Mouse (Mus musculus) spleen, adult 2 months (tissue): ENCODE data around the gene Tia1. TPM values are rescaled to one million over a fixed set of nuclear protein-coding genes. Genes with fewer than 3 reads are reported as not detected.

ENCODE experiments used
- DNase-seq, 2 experiments: peaks; one replicate each; pipeline versions ENCODE4 v3.0.0 to v3.0.0-alpha.2; 2012 to 2021; ENCODE audit warnings: low spot score in 2 of 2, low read depth in 1 of 2
- H3K27ac ChIP-seq: fragments of 200-500 bp; 2 replicates; pipeline ENCODE4 v1.5.1; 2012; ENCODE audit warnings: low read length, inconsistent platforms; ENCODE audit not compliant: insufficient read depth
- H3K27me3 ChIP-seq: fragments of 200-500 bp; 2 replicates; pipeline ENCODE4 v1.6.1; 2012; ENCODE audit warnings: mild to moderate bottlenecking, moderate library complexity, low read length, inconsistent platforms; ENCODE audit not compliant: control insufficient read depth, insufficient read depth
- H3K36me3 ChIP-seq: fragments of 200-500 bp; 2 replicates; pipeline ENCODE4 v1.6.1; 2012; ENCODE audit warnings: mild to moderate bottlenecking, low read length, inconsistent platforms; ENCODE audit not compliant: control insufficient read depth, insufficient read depth
- H3K4me1 ChIP-seq: fragments of 200-500 bp; 2 replicates; pipeline ENCODE4 v1.6.1; 2011; ENCODE audit warnings: inconsistent platforms; ENCODE audit not compliant: control insufficient read depth, insufficient read depth, insufficient read length
- H3K4me3 ChIP-seq: fragments of 200-500 bp; 2 replicates; pipeline ENCODE4 v1.5.1; 2011; ENCODE audit warnings: mild to moderate bottlenecking, inconsistent platforms; ENCODE audit not compliant: insufficient read depth, insufficient read length; ENCODE audit errors: extremely low read depth
- CTCF ChIP-seq: fragments of 200-500 bp; IDR thresholded peaks from 2 replicates; pipeline ENCODE4 v1.5.1; 2011; ENCODE audit warnings: mild to moderate bottlenecking, inconsistent platforms; ENCODE audit not compliant: insufficient read depth, insufficient read length, insufficient replicate concordance; ENCODE audit errors: extremely low read depth
- POLR2A ChIP-seq: fragments of 200-500 bp; IDR thresholded peaks from 2 replicates; pipeline ENCODE4 v1.6.1; 2011; ENCODE audit warnings: low read depth, low read length, inconsistent platforms
- whole genome bisulfite sequencing: fragments of 180-500 bp; shearing (Covaris S2); methylation state at CpG from one replicate; pipeline ENCODE4 v1.1.7; 2018; 5-methylcytosine and 5-hydroxymethylcytosine counted together
- polyA plus RNA-seq: library from polyadenylated mRNA; depleted of rRNA; stranded (reverse); fragments of >200 nt; gene quantifications from 2 replicates; pipeline ENCODE4 v1.2.3, GENCODE M21; 2012

The Tia1 gene
- polyA plus RNA-seq, 1 experiment: 15.4 TPM

GRCm38 (mm10) chr6:86426358-86426757 lies 22.3 kb downstream of the Tia1 start, which contains the start of gene Gm44790:
Gene Gm44790 (plus strand): TSS chr6:86426658.
- no peaks in the 10 kb centered on the region for H3K4me1 ChIP-seq
- no peak within 1 kb of the TSS for H3K4me3 ChIP-seq
- H3K27me3 ChIP-seq: no peaks in the 10 kb centered on the region
- no peak for TF ChIP-seq CTCF
- no peak for TF ChIP-seq POLR2A
- H3K36me3 ChIP-seq: peaks cover 31% of the 10 kb centered on the region
- no peak within 1 kb of the TSS for H3K27ac ChIP-seq
- no peak for DNase-seq
- WGBS: 88% methylated on average over 1 of the region's 1 CpGs

GRCm38 (mm10) chr6:86431531-86431930 lies 27.5 kb downstream of the Tia1 start:
- Histone ChIP-seq H3K27me3 (no peaks in the 10 kb centered on the region), H3K36me3 (peaks cover 19% of the 10 kb centered on the region), H3K4me1 (no peaks in the 10 kb centered on the region), H3K4me3 (no peak overlapping the region), H3K27ac (no peak overlapping the region)
- no peak for DNase-seq
- WGBS: 89% methylated on average over 3 of the region's 3 CpGs
- TF ChIP-seq POLR2A (no peak), CTCF (no peak)

GRCm38 (mm10) chr6:86433696-86434095 lies 29.7 kb downstream of the Tia1 start:
- Histone ChIP-seq H3K36me3 (peaks cover 10% of the 10 kb centered on the region), H3K27me3 (no peaks in the 10 kb centered on the region), H3K27ac (no peak overlapping the region), H3K4me1 (no peaks in the 10 kb centered on the region), H3K4me3 (no peak overlapping the region)
- DNase-seq: no peak
- TF ChIP-seq CTCF: no peak
- WGBS: 92% methylated on average over 1 of the region's 1 CpGs

- H3K4me3 ChIP-seq: peak overlapping the region; percentile 99
- H3K27me3 ChIP-seq: no peaks in the 10 kb centered on the region
- WGBS: 2% methylated on average over 14 of the region's 14 CpGs
- no peak for TF ChIP-seq POLR2A
- TF ChIP-seq CTCF: peak; percentile 34; the same call in 1 of the 2 replicates
- peaks cover 2% of the 10 kb centered on the region for H3K36me3 ChIP-seq
- H3K27ac ChIP-seq: peak overlapping the region; percentile 100
- DNase-seq: peak; percentile 48 to 62
- H3K4me1 ChIP-seq: no peaks in the 10 kb centered on the region
These were observed 33.7 kb downstream of the Tia1 start for GRCm38 (mm10) chr6:86437711-86438110.

GRCm38 (mm10) chr6:86438272-86439118 lies 34.5 kb downstream of the Tia1 start, which contains the start of gene C87436:
Gene C87436 (plus strand): TSS chr6:86438374.
- no peaks in the 10 kb centered on the region for H3K4me1 ChIP-seq
- H3K27ac ChIP-seq: peak within 1 kb of the TSS; percentile 100
- peak within 1 kb of the TSS; percentile 99 for H3K4me3 ChIP-seq
- peaks cover 2% of the 10 kb centered on the region; the same call in 1 of the 2 replicates for H3K36me3 ChIP-seq
- peak; percentile 43; the same call in 1 of the 2 replicates for TF ChIP-seq CTCF
- no peak; the same call in 1 of the 2 replicates for TF ChIP-seq POLR2A
- peak; percentile 91 to 96 for DNase-seq
- under 1% methylated on average over 59 of the region's 59 CpGs for WGBS
- no peaks in the 10 kb centered on the region for H3K27me3 ChIP-seq

- Histone ChIP-seq H3K4me1 (no peaks in the 10 kb centered on the region), H3K4me3 (peak overlapping the region; percentile 99), H3K27ac (peak overlapping the region; percentile 100), H3K27me3 (no peaks in the 10 kb centered on the region), H3K36me3 (peaks cover 7% of the 10 kb centered on the region)
- TF ChIP-seq POLR2A (no peak), CTCF (no peak)
- no peak for DNase-seq
- 2% methylated on average over 13 of the region's 13 CpGs for WGBS
These were observed 35.1 kb downstream of the Tia1 start for GRCm38 (mm10) chr6:86439119-86439496.

GRCm38 (mm10) chr6:86439531-86439930 lies 35.5 kb downstream of the Tia1 start:
- no peak overlapping the region for H3K4me3 ChIP-seq
- no peak for DNase-seq
- TF ChIP-seq CTCF: no peak
- no peak for TF ChIP-seq POLR2A
- H3K36me3 ChIP-seq: peaks cover 7% of the 10 kb centered on the region
- H3K27ac ChIP-seq: no peak overlapping the region
- H3K4me1 ChIP-seq: no peaks in the 10 kb centered on the region
- H3K27me3 ChIP-seq: no peaks in the 10 kb centered on the region
- WGBS: 82% methylated on average over 1 of the region's 1 CpGs
